Mouse (Mus musculus) heart, embryonic 12.5 days (tissue): ENCODE measurements around the gene Gpr45. TPM values are rescaled to one million over a fixed set of nuclear protein-coding genes. Genes with fewer than 3 reads are reported as not detected.
"Not testable (repeated sequence)": the region's sequence is repeated elsewhere in the genome, so short reads cannot be mapped to it uniquely, and the experiment has no call there.

ENCODE experiments used
- ATAC-seq: fragments of 200-750 bp; cut with Nextera tagmentation; 2 replicates; pipeline ENCODE4 v1.8.0; 2017; ENCODE audit warnings: moderate TSS enrichment, moderate library complexity; ENCODE audit not compliant: insufficient number of reproducible peaks, low FRiP score
- H3K27ac ChIP-seq: fragments of 300-500 bp; sonication (generic); 2 replicates; pipeline ENCODE4 v1.5.1; 2016; ENCODE audit warnings: mild to moderate bottlenecking, moderate library complexity; ENCODE audit not compliant: poor library complexity, severe bottlenecking
- H3K27me3 ChIP-seq: fragments of 300-500 bp; sonication (generic); replicated peaks from 2 replicates; pipeline ENCODE4 v1.6.1; 2016; ENCODE audit warnings: mild to moderate bottlenecking, moderate library complexity
- H3K36me3 ChIP-seq: fragments of 300-500 bp; sonication (generic); 2 replicates; pipeline ENCODE4 v1.6.1; 2016; ENCODE audit warnings: mild to moderate bottlenecking, moderate library complexity
- H3K4me1 ChIP-seq: fragments of 300-500 bp; sonication (generic); replicated peaks from 2 replicates; pipeline ENCODE4 v1.6.1; 2016; ENCODE audit warnings: mild to moderate bottlenecking
- H3K4me2 ChIP-seq: fragments of 300-500 bp; sonication (generic); 2 replicates; pipeline ENCODE4 v1.6.1; 2016; ENCODE audit warnings: mild to moderate bottlenecking, moderate library complexity
- H3K4me3 ChIP-seq: fragments of 300-500 bp; sonication (generic); 2 replicates; pipeline ENCODE4 v1.5.1; 2016; ENCODE audit warnings: mild to moderate bottlenecking
- H3K9ac ChIP-seq: fragments of 300-500 bp; sonication (generic); 2 replicates; pipeline ENCODE4 v1.6.1; 2016; ENCODE audit warnings: mild to moderate bottlenecking, moderate library complexity
- H3K9me3 ChIP-seq: fragments of 300-500 bp; sonication (generic); replicated peaks from 2 replicates; pipeline ENCODE4 v1.6.1; 2016; ENCODE audit warnings: mild to moderate bottlenecking, moderate library complexity
- WGBS: fragments of 180-500 bp; shearing (Covaris S2); methylation state at CpG from one replicate; pipeline ENCODE4 v1.1.7; 2016; 5-methylcytosine and 5-hydroxymethylcytosine counted together
- polyA plus RNA-seq: library from polyadenylated mRNA; unstranded; fragments of >200 nt; fragmentation: Nextera tagmentation; extraction: Ambion mirVana; gene quantifications from 2 replicates; pipeline ENCODE4 v1.2.1, GENCODE M21; 2016

Gpr45 gene
- polyA plus RNA-seq, 1 experiment from 2014 or later = 3.0 TPM

DNA sequence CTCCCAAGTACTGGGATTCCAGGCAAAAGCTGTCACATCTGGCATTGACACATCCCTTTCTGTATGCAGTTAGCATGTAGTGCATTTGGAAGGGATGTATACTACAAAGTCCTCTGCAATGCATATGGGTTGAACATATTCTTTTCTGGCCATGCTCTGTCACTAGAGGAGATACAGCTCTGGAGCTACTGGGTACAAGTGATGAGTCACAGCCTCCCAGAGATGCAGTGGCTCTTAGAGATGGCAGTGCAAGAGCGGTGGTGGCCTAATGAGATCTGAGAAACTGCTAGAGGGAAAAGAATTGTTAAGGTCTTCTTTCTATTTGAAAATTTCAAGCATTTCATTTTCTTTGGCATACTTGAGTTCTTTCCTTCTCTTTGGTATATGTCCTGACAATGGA lies 4.2 kb downstream of the Gpr45 start:
- H3K4me2 ChIP-seq = no peak overlapping the region
- no peak overlapping the region for H3K9ac ChIP-seq
- no peaks in the 10 kb centered on the region for H3K9me3 ChIP-seq
- H3K4me3 ChIP-seq = no peak overlapping the region
- no peak for ATAC-seq
- H3K36me3 ChIP-seq = no peaks in the 10 kb centered on the region
- no peak overlapping the region for H3K27ac ChIP-seq
- no peaks in the 10 kb centered on the region for H3K27me3 ChIP-seq
- H3K4me1 ChIP-seq = 0 out of 2 replicates have a peak, but pooled peaks cover 3% of the 10 kb centered on the region
- WGBS = 84% methylated on average over 1 of the region's 1 CpGs

DNA sequence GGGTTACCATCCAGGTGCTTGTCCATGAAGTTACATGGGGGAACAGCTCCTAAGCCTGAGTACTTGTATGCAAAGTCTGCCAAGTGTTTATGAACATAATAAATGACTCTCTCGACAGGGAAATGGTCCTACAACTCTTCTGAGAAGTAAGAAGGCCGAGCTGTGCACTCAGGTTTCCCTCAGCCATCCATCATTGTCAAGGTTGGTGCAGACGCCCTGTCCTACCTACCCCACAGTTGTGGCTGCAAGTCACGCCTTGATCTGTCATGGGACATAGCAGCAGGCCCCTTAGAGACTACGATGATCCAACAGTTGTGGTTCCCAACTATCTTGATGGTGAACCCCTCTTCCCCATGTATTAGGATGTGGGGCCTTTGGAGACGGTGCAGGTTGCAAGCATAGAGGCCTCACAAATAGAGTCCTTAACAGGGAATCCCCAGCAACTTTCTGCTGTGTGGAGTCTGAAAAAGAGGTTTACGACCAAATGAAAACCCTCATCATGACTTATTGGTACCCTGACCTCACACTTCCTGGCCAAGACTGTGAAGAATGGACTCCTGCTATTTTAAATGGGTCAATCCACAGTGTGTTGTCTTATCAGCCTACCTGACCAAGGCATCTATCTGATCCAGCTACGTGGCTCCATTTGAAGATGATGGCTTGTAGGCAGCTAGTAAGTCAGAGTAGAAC lies 30.6 kb downstream of the Gpr45 start:
- 63% methylated on average over 8 of the region's 8 CpGs for WGBS
- H3K4me2 ChIP-seq = no peak overlapping the region

DNA sequence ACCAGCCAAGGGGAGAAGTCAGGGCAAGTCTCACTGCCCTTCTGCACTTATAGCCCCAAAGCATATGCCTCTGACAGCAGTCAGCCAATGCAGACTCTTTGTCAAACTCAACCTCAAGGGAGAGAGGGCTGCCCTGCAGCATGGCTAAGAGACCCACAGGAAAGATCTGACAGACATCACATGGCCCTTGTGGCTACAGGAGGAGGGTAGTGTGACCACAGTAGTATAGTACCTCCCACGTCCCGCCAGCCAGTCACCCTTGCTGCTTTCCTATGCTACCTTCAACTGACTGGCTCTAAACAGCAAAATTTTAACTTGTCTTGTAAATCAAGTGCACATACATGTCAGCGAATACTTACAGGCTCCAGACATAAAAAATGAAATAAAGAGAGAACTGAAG lies 31.4 kb downstream of the Gpr45 start:
- H3K4me3 ChIP-seq = no peak overlapping the region
- no peaks in the 10 kb centered on the region for H3K27me3 ChIP-seq
- no peak overlapping the region for H3K9ac ChIP-seq
- H3K27ac ChIP-seq = no peak overlapping the region
- H3K36me3 ChIP-seq = no peaks in the 10 kb centered on the region
- WGBS = 75% methylated on average over 3 of the region's 3 CpGs
- no peaks in the 10 kb centered on the region for H3K4me1 ChIP-seq
- no peaks in the 10 kb centered on the region for H3K9me3 ChIP-seq
- no peak for ATAC-seq
- H3K4me2 ChIP-seq = no peak overlapping the region

More for the DNA sequence above, 30.6 kb downstream of the Gpr45 start:
- Histone ChIP-seq H3K9ac (no peak overlapping the region), H3K27me3 (no peaks in the 10 kb centered on the region), H3K4me1 (no peaks in the 10 kb centered on the region), H3K27ac (no peak overlapping the region), H3K4me3 (no peak overlapping the region), H3K9me3 (no peaks in the 10 kb centered on the region), H3K36me3 (no peaks in the 10 kb centered on the region)
- ATAC-seq = no peak

DNA sequence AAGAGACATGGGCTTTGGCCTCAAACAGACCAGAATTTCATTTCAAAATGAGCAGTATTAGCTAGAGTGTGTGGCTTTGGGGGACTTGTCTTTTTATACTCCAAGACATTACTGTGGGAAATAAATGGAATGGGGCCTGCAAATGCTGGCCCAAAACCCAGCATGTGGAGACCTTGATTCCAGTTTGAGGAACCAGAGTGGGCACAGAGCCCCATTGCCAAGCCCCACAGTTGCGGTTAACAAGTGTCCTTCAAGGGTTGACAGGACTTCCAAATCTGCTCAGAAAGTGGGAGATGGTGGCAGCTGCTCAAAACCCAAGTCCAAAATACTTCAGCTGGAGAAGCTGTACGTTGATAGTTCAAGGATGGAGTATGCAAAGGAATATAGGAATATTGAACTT lies 36.3 kb downstream of the Gpr45 start:
- 87% methylated on average over 2 of the region's 2 CpGs for WGBS
- ATAC-seq = no peak
- Histone ChIP-seq H3K4me1 (no peaks in the 10 kb centered on the region), H3K4me3 (no peak overlapping the region), H3K9me3 (no peaks in the 10 kb centered on the region), H3K9ac (no peak overlapping the region), H3K27ac (no peak overlapping the region), H3K36me3 (no peaks in the 10 kb centered on the region), H3K4me2 (no peak overlapping the region), H3K27me3 (no peaks in the 10 kb centered on the region)

- Histone ChIP-seq H3K4me3 (peak overlapping the region; percentile 35), H3K4me1 (peaks cover 15% of the 10 kb centered on the region; the same call in 1 of the 2 replicates), H3K9ac (no peak overlapping the region), H3K27me3 (no peaks in the 10 kb centered on the region), H3K36me3 (no peaks in the 10 kb centered on the region), H3K9me3 (peaks cover 7% of the 10 kb centered on the region), H3K4me2 (peak overlapping the region; percentile 68), H3K27ac (peak overlapping the region; percentile 76)
- peak; percentile 82 for ATAC-seq
- 26% methylated on average over 13 of the region's 13 CpGs for WGBS
Observed at GRCm38 (mm10) chr1:43006051-43006514, 53.4 kb downstream of the Gpr45 start.

- H3K27ac ChIP-seq = peak overlapping the region; percentile 76
Observed at GRCm38 (mm10) chr1:43006524-43006923, 53.9 kb downstream of the Gpr45 start.

GRCm38 (mm10) chr1:43010461-43010860 lies 57.8 kb downstream of the Gpr45 start:
- no peak overlapping the region for H3K9ac ChIP-seq
- no peak overlapping the region for H3K27ac ChIP-seq
- peaks cover 13% of the 10 kb centered on the region; the same call in 1 of the 2 replicates for H3K4me1 ChIP-seq
- no peaks in the 10 kb centered on the region for H3K9me3 ChIP-seq
- ATAC-seq = no peak
- H3K27me3 ChIP-seq = no peaks in the 10 kb centered on the region
- H3K4me3 ChIP-seq = no peak overlapping the region
- H3K36me3 ChIP-seq = no peaks in the 10 kb centered on the region
- 81% methylated on average over 4 of the region's 4 CpGs for WGBS
- no peak overlapping the region for H3K4me2 ChIP-seq

More at GRCm38 (mm10) chr1:43006524-43006923, 53.9 kb downstream of the Gpr45 start:
- ATAC-seq = no peak
- H3K4me1 ChIP-seq = peaks cover 15% of the 10 kb centered on the region; the same call in 1 of the 2 replicates
- H3K9ac ChIP-seq = no peak overlapping the region
- no peaks in the 10 kb centered on the region for H3K36me3 ChIP-seq
- peak overlapping the region; percentile 68 for H3K4me2 ChIP-seq
- WGBS = 72% methylated on average over 4 of the region's 4 CpGs
- H3K9me3 ChIP-seq = peaks cover 7% of the 10 kb centered on the region
- peak overlapping the region; percentile 35 for H3K4me3 ChIP-seq
- H3K27me3 ChIP-seq = no peaks in the 10 kb centered on the region

- not testable (repeated sequence) for H3K4me1 ChIP-seq, H3K27me3 ChIP-seq, H3K9ac ChIP-seq, H3K4me3 ChIP-seq, H3K36me3 ChIP-seq, H3K9me3 ChIP-seq, ATAC-seq, H3K27ac ChIP-seq, H3K4me2 ChIP-seq
- 83% methylated on average over 7 of the region's 7 CpGs for WGBS
Observed at GRCm38 (mm10) chr1:43015153-43015685, 62.5 kb downstream of the Gpr45 start.

GRCm38 (mm10) chr1:43036014-43036413 lies 83.3 kb downstream of the Gpr45 start:
- Histone ChIP-seq H3K27ac (no peak overlapping the region), H3K27me3 (no peaks in the 10 kb centered on the region), H3K9ac (no peak overlapping the region), H3K9me3 (no peaks in the 10 kb centered on the region), H3K4me3 (no peak overlapping the region), H3K36me3 (no peaks in the 10 kb centered on the region), H3K4me2 (no peak overlapping the region), H3K4me1 (no peaks in the 10 kb centered on the region)
- ATAC-seq = no peak
- WGBS = 81% methylated on average over 7 of the region's 7 CpGs

- Histone ChIP-seq H3K36me3 (no peaks in the 10 kb centered on the region), H3K4me2 (no peak overlapping the region), H3K27me3 (no peaks in the 10 kb centered on the region), H3K4me3 (no peak overlapping the region), H3K27ac (no peak overlapping the region), H3K4me1 (peaks cover 10% of the 10 kb centered on the region), H3K9me3 (no peaks in the 10 kb centered on the region), H3K9ac (no peak overlapping the region)
- ATAC-seq = no peak
- WGBS = 30% methylated on average over 6 of the region's 6 CpGs
Observed at GRCm38 (mm10) chr1:43042271-43042670, 89.6 kb downstream of the Gpr45 start.

- H3K4me2 ChIP-seq = no peak overlapping the region
- no peak overlapping the region for H3K4me3 ChIP-seq
- ATAC-seq = no peak
- no peak overlapping the region for H3K9ac ChIP-seq
- WGBS = 69% methylated on average over 14 of the region's 14 CpGs
- H3K4me1 ChIP-seq = peaks cover 10% of the 10 kb centered on the region
- H3K9me3 ChIP-seq = no peaks in the 10 kb centered on the region
- H3K27ac ChIP-seq = no peak overlapping the region
- peaks cover 16% of the 10 kb centered on the region for H3K36me3 ChIP-seq
- no peaks in the 10 kb centered on the region for H3K27me3 ChIP-seq
Observed at GRCm38 (mm10) chr1:43045204-43045982, 92.7 kb downstream of the Gpr45 start.
